Mouse (Mus musculus): ENCODE measurements around the gene Klhdc4. TPM values are rescaled to one million over a fixed set of nuclear protein-coding genes. Genes with fewer than 3 reads are reported as not detected.
A peak's percentile ranks its signal among the peaks of the same experiment; 100 is the strongest.

The Klhdc4 gene
- polyA plus RNA-seq, 1 experiment from 2014 or later = 43.7 TPM

GRCm38 (mm10) chr8:121829777-121830362, 501 bp upstream of the Klhdc4 start:
- H3K4me2 ChIP-seq (ENCODE audit: low read length) = peak overlapping the region; percentile 95
- peak overlapping the region; percentile 38; the same call in 1 of the 2 replicates for H3K27ac ChIP-seq (ENCODE audit: low read depth)
- DNase-seq (ENCODE audit: low spot score) = no peak
- WGBS = 22% methylated on average over 18 of the region's 18 CpGs
- no peaks in the 10 kb centered on the region for H3K9me3 ChIP-seq (ENCODE audit: control insufficient read depth, low read length)
- peaks cover 9% of the 10 kb centered on the region for H3K4me1 ChIP-seq (replicated peaks; ENCODE audit: control insufficient read depth, insufficient read depth, low read length)
- ATAC-seq (replicated peaks; ENCODE audit: low FRiP score, low TSS enrichment, low read depth) = peak; percentile 65
- H3K36me3 ChIP-seq (ENCODE audit: control insufficient read depth, insufficient read depth, low read length) = no peaks in the 10 kb centered on the region
- H3K4me3 ChIP-seq (ENCODE audit: low read depth, low read length) = peak overlapping the region; percentile 97
- no peaks in the 10 kb centered on the region for H3K27me3 ChIP-seq (replicated peaks; ENCODE audit: control insufficient read depth, insufficient read depth, low read length)
- H3K9ac ChIP-seq (ENCODE audit: low read length) = peak overlapping the region; percentile 85

GRCm38 (mm10) chr8:121828376-121829023, 869 bp downstream of the Klhdc4 start:
- 37% methylated on average over 10 of the region's 10 CpGs for WGBS
- H3K27ac ChIP-seq (ENCODE audit: low read depth) = no peak overlapping the region
- H3K9ac ChIP-seq (ENCODE audit: low read length) = peak overlapping the region; percentile 85
- H3K4me2 ChIP-seq (ENCODE audit: low read length) = peak overlapping the region; percentile 95
- ATAC-seq (replicated peaks; ENCODE audit: low FRiP score, low TSS enrichment, low read depth) = no peak
- DNase-seq (ENCODE audit: low spot score) = no peak
- H3K27me3 ChIP-seq (replicated peaks; ENCODE audit: control insufficient read depth, insufficient read depth, low read length) = no peaks in the 10 kb centered on the region
- H3K36me3 ChIP-seq (ENCODE audit: control insufficient read depth, insufficient read depth, low read length) = no peaks in the 10 kb centered on the region
- H3K4me1 ChIP-seq (replicated peaks; ENCODE audit: control insufficient read depth, insufficient read depth, low read length) = peaks cover 9% of the 10 kb centered on the region
- no peaks in the 10 kb centered on the region for H3K9me3 ChIP-seq (ENCODE audit: control insufficient read depth, low read length)
- peak overlapping the region; percentile 97 for H3K4me3 ChIP-seq (ENCODE audit: low read depth, low read length)

- Histone ChIP-seq H3K9ac (ENCODE audit: low read length) (no peak overlapping the region), H3K9me3 (ENCODE audit: control insufficient read depth, low read length) (no peaks in the 10 kb centered on the region), H3K36me3 (ENCODE audit: control insufficient read depth, insufficient read depth, low read length) (no peaks in the 10 kb centered on the region), H3K4me1 (replicated peaks; ENCODE audit: control insufficient read depth, insufficient read depth, low read length) (peaks cover 9% of the 10 kb centered on the region), H3K4me3 (ENCODE audit: low read depth, low read length) (no peak overlapping the region), H3K4me2 (ENCODE audit: low read length) (no peak overlapping the region), H3K27ac (ENCODE audit: low read depth) (no peak overlapping the region), H3K27me3 (replicated peaks; ENCODE audit: control insufficient read depth, insufficient read depth, low read length) (no peaks in the 10 kb centered on the region)
- no peak for DNase-seq (ENCODE audit: low spot score)
- ATAC-seq (replicated peaks; ENCODE audit: low FRiP score, low TSS enrichment, low read depth) = no peak
- 93% methylated on average over 5 of the region's 5 CpGs for WGBS
These were observed 1.6 kb downstream of the Klhdc4 start for GRCm38 (mm10) chr8:121827726-121828125.

GRCm38 (mm10) chr8:121821770-121822169, 7.6 kb downstream of the Klhdc4 start:
- H3K4me3 ChIP-seq (ENCODE audit: low read depth, low read length) = no peak overlapping the region
- DNase-seq (ENCODE audit: low spot score) (no peak), ATAC-seq (replicated peaks; ENCODE audit: low FRiP score, low TSS enrichment, low read depth) (no peak)
- 90% methylated on average over 9 of the region's 9 CpGs for WGBS
- H3K36me3 ChIP-seq (ENCODE audit: control insufficient read depth, insufficient read depth, low read length) = peaks cover 35% of the 10 kb centered on the region
- H3K4me1 ChIP-seq (replicated peaks; ENCODE audit: control insufficient read depth, insufficient read depth, low read length) = no peaks in the 10 kb centered on the region
- H3K27ac ChIP-seq (ENCODE audit: low read depth) = no peak overlapping the region
- no peak overlapping the region for H3K4me2 ChIP-seq (ENCODE audit: low read length)
- no peaks in the 10 kb centered on the region for H3K9me3 ChIP-seq (ENCODE audit: control insufficient read depth, low read length)
- no peaks in the 10 kb centered on the region for H3K27me3 ChIP-seq (replicated peaks; ENCODE audit: control insufficient read depth, insufficient read depth, low read length)
- no peak overlapping the region for H3K9ac ChIP-seq (ENCODE audit: low read length)

GRCm38 (mm10) chr8:121821320-121821719, 8.0 kb downstream of the Klhdc4 start:
- Histone ChIP-seq H3K4me1 (replicated peaks; ENCODE audit: control insufficient read depth, insufficient read depth, low read length) (no peaks in the 10 kb centered on the region), H3K27me3 (replicated peaks; ENCODE audit: control insufficient read depth, insufficient read depth, low read length) (no peaks in the 10 kb centered on the region), H3K9me3 (ENCODE audit: control insufficient read depth, low read length) (no peaks in the 10 kb centered on the region), H3K36me3 (ENCODE audit: control insufficient read depth, insufficient read depth, low read length) (peaks cover 35% of the 10 kb centered on the region), H3K4me2 (ENCODE audit: low read length) (no peak overlapping the region), H3K4me3 (ENCODE audit: low read depth, low read length) (no peak overlapping the region), H3K27ac (ENCODE audit: low read depth) (no peak overlapping the region), H3K9ac (ENCODE audit: low read length) (no peak overlapping the region)
- ATAC-seq (replicated peaks; ENCODE audit: low FRiP score, low TSS enrichment, low read depth) (no peak), DNase-seq (ENCODE audit: low spot score) (no peak)
- 86% methylated on average over 11 of the region's 11 CpGs for WGBS

- H3K9me3 ChIP-seq (ENCODE audit: control insufficient read depth, low read length) = no peaks in the 10 kb centered on the region
- H3K4me3 ChIP-seq (ENCODE audit: low read depth, low read length) = no peak overlapping the region
- peaks cover 35% of the 10 kb centered on the region for H3K36me3 ChIP-seq (ENCODE audit: control insufficient read depth, insufficient read depth, low read length)
- ATAC-seq (replicated peaks; ENCODE audit: low FRiP score, low TSS enrichment, low read depth) (no peak), DNase-seq (ENCODE audit: low spot score) (no peak)
- 91% methylated on average over 6 of the region's 6 CpGs for WGBS
- H3K4me1 ChIP-seq (replicated peaks; ENCODE audit: control insufficient read depth, insufficient read depth, low read length) = no peaks in the 10 kb centered on the region
- H3K9ac ChIP-seq (ENCODE audit: low read length) = no peak overlapping the region
- no peak overlapping the region for H3K4me2 ChIP-seq (ENCODE audit: low read length)
- no peaks in the 10 kb centered on the region for H3K27me3 ChIP-seq (replicated peaks; ENCODE audit: control insufficient read depth, insufficient read depth, low read length)
- H3K27ac ChIP-seq (ENCODE audit: low read depth) = no peak overlapping the region
These were observed 8.5 kb downstream of the Klhdc4 start for GRCm38 (mm10) chr8:121820840-121821239.

- DNase-seq (ENCODE audit: low spot score) (no peak), ATAC-seq (replicated peaks; ENCODE audit: low FRiP score, low TSS enrichment, low read depth) (no peak)
- Histone ChIP-seq H3K9ac (ENCODE audit: low read length) (no peak overlapping the region), H3K9me3 (ENCODE audit: control insufficient read depth, low read length) (no peaks in the 10 kb centered on the region), H3K36me3 (ENCODE audit: control insufficient read depth, insufficient read depth, low read length) (peaks cover 53% of the 10 kb centered on the region), H3K4me3 (ENCODE audit: low read depth, low read length) (no peak overlapping the region), H3K4me2 (ENCODE audit: low read length) (no peak overlapping the region), H3K27ac (ENCODE audit: low read depth) (no peak overlapping the region), H3K27me3 (replicated peaks; ENCODE audit: control insufficient read depth, insufficient read depth, low read length) (no peaks in the 10 kb centered on the region), H3K4me1 (replicated peaks; ENCODE audit: control insufficient read depth, insufficient read depth, low read length) (no peaks in the 10 kb centered on the region)
- 87% methylated on average over 7 of the region's 7 CpGs for WGBS
These were observed 11.1 kb downstream of the Klhdc4 start for GRCm38 (mm10) chr8:121818226-121818625.

GRCm38 (mm10) chr8:121811931-121812570, 17.3 kb downstream of the Klhdc4 start:
- 93% methylated on average over 12 of the region's 12 CpGs for WGBS
- no peaks in the 10 kb centered on the region for H3K4me1 ChIP-seq (replicated peaks; ENCODE audit: control insufficient read depth, insufficient read depth, low read length)
- DNase-seq (ENCODE audit: low spot score) (no peak), ATAC-seq (replicated peaks; ENCODE audit: low FRiP score, low TSS enrichment, low read depth) (no peak)
- H3K36me3 ChIP-seq (ENCODE audit: control insufficient read depth, insufficient read depth, low read length) = peaks cover 39% of the 10 kb centered on the region
- H3K4me2 ChIP-seq (ENCODE audit: low read length) = no peak overlapping the region
- H3K27ac ChIP-seq (ENCODE audit: low read depth) = no peak overlapping the region
- no peaks in the 10 kb centered on the region for H3K9me3 ChIP-seq (ENCODE audit: control insufficient read depth, low read length)
- H3K27me3 ChIP-seq (replicated peaks; ENCODE audit: control insufficient read depth, insufficient read depth, low read length) = no peaks in the 10 kb centered on the region
- no peak overlapping the region for H3K9ac ChIP-seq (ENCODE audit: low read length)
- no peak overlapping the region for H3K4me3 ChIP-seq (ENCODE audit: low read depth, low read length)
